Mouse (Mus musculus): Measurements from ENCODE around the gene Ipo13. TPM values are rescaled to one million over a fixed set of nuclear protein-coding genes. Genes with fewer than 3 reads are reported as not detected.

Ipo13 gene
- polyA plus RNA-seq, 1 experiment from 2014 or later = 40.3 TPM

DNA sequence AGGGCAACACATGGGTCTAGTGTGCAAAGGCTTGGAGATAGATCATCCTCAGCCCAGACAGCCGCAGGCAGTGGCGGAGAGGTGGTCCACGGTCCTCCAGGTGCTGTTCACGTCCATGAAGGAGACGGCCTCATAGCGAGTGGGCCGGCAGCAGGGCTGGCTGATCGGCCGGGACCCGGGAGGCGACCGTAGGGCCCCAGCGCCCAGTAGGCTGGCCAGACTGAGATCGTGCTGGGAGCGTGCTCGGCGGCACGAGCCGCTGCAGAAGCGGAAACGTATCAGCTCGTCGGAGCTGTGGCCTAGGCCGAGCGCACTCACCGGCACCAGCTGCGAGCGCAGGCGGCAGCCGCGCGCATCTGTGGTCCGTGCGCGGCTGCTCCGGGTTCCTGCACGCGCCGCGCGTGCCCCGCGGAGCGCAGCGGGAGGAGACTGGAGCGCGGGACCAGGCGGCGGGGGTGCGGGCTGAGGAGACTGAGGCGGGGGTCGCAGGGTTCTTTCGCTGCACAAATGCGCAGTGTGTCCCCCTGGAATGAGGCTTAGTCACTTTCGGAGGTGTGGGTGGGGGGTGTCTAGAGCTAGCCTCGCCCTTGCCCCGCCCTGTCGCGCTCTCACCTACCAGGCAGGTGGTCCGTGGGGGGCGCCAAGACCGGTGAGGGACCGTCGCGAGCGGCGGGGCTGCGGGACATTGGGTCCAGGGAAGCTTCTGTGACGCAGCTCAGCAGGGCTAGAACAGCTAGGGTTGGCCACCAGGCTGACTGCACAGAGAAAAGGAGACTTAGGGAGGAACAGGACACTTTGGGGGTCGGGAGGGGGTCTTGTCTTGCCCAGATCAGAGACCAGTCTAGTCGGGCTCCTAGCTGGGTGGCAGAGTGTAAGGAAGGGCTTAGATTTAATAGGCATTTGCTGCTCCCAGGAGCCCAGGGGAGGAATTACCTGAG is 12.0 kb upstream of the Ipo13 start:
- Histone ChIP-seq H3K9me3 (no peaks in the 10 kb centered on the region), H3K36me3 (peaks cover 12% of the 10 kb centered on the region; the same call in 1 of the 2 replicates), H3K27me3 (peaks cover 49% of the 10 kb centered on the region), H3K4me1 (replicated peaks) (peaks cover 40% of the 10 kb centered on the region), H3K4me2 (peak overlapping the region; percentile 97), H3K4me3 (replicated peaks) (peak overlapping the region; percentile 49), H3K27ac (no peak overlapping the region), H3K9ac (replicated peaks) (peak overlapping the region; percentile 63)
- WGBS = 1% methylated on average over 71 of the region's 71 CpGs
- no peak for ATAC-seq (ENCODE audit: insufficient number of reproducible peaks, insufficient read depth, low FRiP score, low TSS enrichment, low read depth)

- peaks cover 51% of the 10 kb centered on the region for H3K27me3 ChIP-seq
- no peak overlapping the region for H3K4me2 ChIP-seq
- ATAC-seq (ENCODE audit: insufficient number of reproducible peaks, insufficient read depth, low FRiP score, low TSS enrichment, low read depth) = no peak
- WGBS = 56% methylated on average over 6 of the region's 6 CpGs
- H3K27ac ChIP-seq = no peak overlapping the region
- no peak overlapping the region for H3K4me3 ChIP-seq (replicated peaks)
- H3K4me1 ChIP-seq (replicated peaks) = peaks cover 36% of the 10 kb centered on the region
- H3K9ac ChIP-seq (replicated peaks) = no peak overlapping the region
- H3K9me3 ChIP-seq = no peaks in the 10 kb centered on the region
- peaks cover 9% of the 10 kb centered on the region; the same call in 1 of the 2 replicates for H3K36me3 ChIP-seq
Observed at GRCm38 (mm10) chr4:117924916-117925315, 10.1 kb upstream of the Ipo13 start.

- Histone ChIP-seq H3K27ac (no peak overlapping the region), H3K27me3 (peaks cover 51% of the 10 kb centered on the region), H3K9ac (replicated peaks) (no peak overlapping the region), H3K9me3 (no peaks in the 10 kb centered on the region), H3K4me3 (replicated peaks) (no peak overlapping the region), H3K4me1 (replicated peaks) (peaks cover 23% of the 10 kb centered on the region), H3K4me2 (no peak overlapping the region), H3K36me3 (peaks cover 9% of the 10 kb centered on the region; the same call in 1 of the 2 replicates)
- ATAC-seq (ENCODE audit: insufficient number of reproducible peaks, insufficient read depth, low FRiP score, low TSS enrichment, low read depth) = no peak
- WGBS = 61% methylated on average over 2 of the region's 2 CpGs
Observed at GRCm38 (mm10) chr4:117923450-117923849, 8.7 kb upstream of the Ipo13 start.

DNA sequence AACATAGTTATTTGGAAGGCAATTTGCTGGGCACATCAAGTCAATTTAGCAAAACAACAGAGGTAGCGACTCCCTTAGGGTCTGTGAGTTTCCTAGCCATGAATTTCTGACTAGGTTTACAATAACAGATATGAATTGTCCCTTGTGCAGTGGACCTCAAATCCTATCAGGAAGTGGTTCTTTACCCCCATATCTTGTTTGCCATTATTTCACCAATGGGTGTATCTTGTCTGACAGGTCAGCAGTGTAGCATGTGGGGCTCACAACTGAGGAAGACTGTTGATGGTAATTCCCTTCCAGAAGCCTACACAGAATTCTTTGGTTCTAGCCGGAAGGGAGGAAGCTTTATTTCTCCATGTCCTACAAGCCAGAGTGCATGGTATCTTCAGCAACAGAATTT is 6.6 kb upstream of the Ipo13 start:
- 80% methylated on average over 2 of the region's 2 CpGs for WGBS
- Histone ChIP-seq H3K4me2 (no peak overlapping the region), H3K4me3 (replicated peaks) (no peak overlapping the region)

DNA sequence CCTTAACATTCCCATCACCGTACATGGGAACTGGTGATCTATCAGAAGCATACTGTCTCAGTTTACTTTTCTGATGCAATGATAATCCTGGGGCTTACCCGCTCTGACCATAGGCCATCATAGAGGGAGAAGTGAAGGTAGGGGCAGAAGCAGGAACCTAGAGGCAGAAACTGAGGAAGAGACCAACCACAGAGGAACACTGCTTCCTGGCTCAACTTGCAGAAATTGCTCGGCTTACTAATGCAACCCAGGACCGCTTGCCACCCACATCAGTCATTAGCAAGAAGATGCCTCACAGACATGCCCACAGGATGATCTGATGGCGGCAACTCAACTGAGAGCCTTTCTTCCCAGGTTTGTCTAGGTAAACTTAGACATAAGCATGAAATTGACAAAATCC is 4.0 kb upstream of the Ipo13 start:
- ATAC-seq (ENCODE audit: insufficient number of reproducible peaks, insufficient read depth, low FRiP score, low TSS enrichment, low read depth) = no peak
- H3K27ac ChIP-seq = no peak overlapping the region
- peaks cover 15% of the 10 kb centered on the region for H3K4me1 ChIP-seq (replicated peaks)
- peaks cover 5% of the 10 kb centered on the region for H3K27me3 ChIP-seq
- H3K36me3 ChIP-seq = no peaks in the 10 kb centered on the region
- WGBS = 86% methylated on average over 5 of the region's 5 CpGs
- no peak overlapping the region for H3K4me3 ChIP-seq (replicated peaks)
- no peak overlapping the region for H3K9ac ChIP-seq (replicated peaks)
- H3K9me3 ChIP-seq = no peaks in the 10 kb centered on the region
- no peak overlapping the region for H3K4me2 ChIP-seq

More for the DNA sequence above, 6.6 kb upstream of the Ipo13 start:
- Histone ChIP-seq H3K27me3 (peaks cover 31% of the 10 kb centered on the region), H3K9ac (replicated peaks) (no peak overlapping the region), H3K36me3 (peaks cover 9% of the 10 kb centered on the region; the same call in 1 of the 2 replicates), H3K9me3 (no peaks in the 10 kb centered on the region), H3K27ac (no peak overlapping the region), H3K4me1 (replicated peaks) (peaks cover 3% of the 10 kb centered on the region; the same call in 1 of the 2 replicates)
- ATAC-seq (ENCODE audit: insufficient number of reproducible peaks, insufficient read depth, low FRiP score, low TSS enrichment, low read depth) = no peak

DNA sequence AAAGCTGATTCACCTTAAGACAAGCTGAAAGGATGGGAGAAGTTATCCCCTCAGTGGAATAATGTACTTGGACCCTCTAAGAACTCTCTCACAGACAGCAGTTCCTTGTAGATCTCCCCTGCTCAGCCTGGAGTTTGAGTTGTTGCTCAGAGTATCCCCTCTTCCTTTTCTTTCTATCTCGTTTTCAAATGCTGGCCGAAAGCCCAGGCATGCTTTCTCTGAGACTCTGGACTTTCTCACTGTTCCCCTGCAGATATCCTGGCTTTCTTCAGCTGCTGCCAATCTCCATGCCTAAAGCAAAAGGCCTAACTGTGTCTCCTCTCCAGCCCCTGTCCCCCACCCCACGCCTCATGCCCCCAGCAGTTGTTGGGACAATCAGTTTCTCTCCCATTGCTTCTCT is 3.5 kb upstream of the Ipo13 start:
- 77% methylated on average over 3 of the region's 3 CpGs for WGBS
- no peak for ATAC-seq (ENCODE audit: insufficient number of reproducible peaks, insufficient read depth, low FRiP score, low TSS enrichment, low read depth)

GRCm38 (mm10) chr4:117917847-117918246 is 3.0 kb upstream of the Ipo13 start:
- H3K9ac ChIP-seq (replicated peaks) = no peak overlapping the region
- H3K27ac ChIP-seq = no peak overlapping the region
- H3K4me2 ChIP-seq = no peak overlapping the region
- 89% methylated on average over 4 of the region's 4 CpGs for WGBS
- H3K4me1 ChIP-seq (replicated peaks) = peaks cover 24% of the 10 kb centered on the region
- no peaks in the 10 kb centered on the region for H3K9me3 ChIP-seq
- H3K36me3 ChIP-seq = no peaks in the 10 kb centered on the region
- H3K4me3 ChIP-seq (replicated peaks) = no peak overlapping the region
- no peak for ATAC-seq (ENCODE audit: insufficient number of reproducible peaks, insufficient read depth, low FRiP score, low TSS enrichment, low read depth)
- peaks cover 5% of the 10 kb centered on the region for H3K27me3 ChIP-seq

More for the DNA sequence above, 3.5 kb upstream of the Ipo13 start:
- Histone ChIP-seq H3K9ac (replicated peaks) (no peak overlapping the region), H3K4me3 (replicated peaks) (no peak overlapping the region), H3K4me2 (no peak overlapping the region), H3K27ac (no peak overlapping the region), H3K36me3 (no peaks in the 10 kb centered on the region), H3K4me1 (replicated peaks) (peaks cover 20% of the 10 kb centered on the region), H3K9me3 (no peaks in the 10 kb centered on the region), H3K27me3 (peaks cover 5% of the 10 kb centered on the region)

- no peak for ATAC-seq (ENCODE audit: insufficient number of reproducible peaks, insufficient read depth, low FRiP score, low TSS enrichment, low read depth)
- no peak overlapping the region for H3K9ac ChIP-seq (replicated peaks)
- no peak overlapping the region for H3K27ac ChIP-seq
- peaks cover 2% of the 10 kb centered on the region for H3K36me3 ChIP-seq
- peaks cover 5% of the 10 kb centered on the region for H3K27me3 ChIP-seq
- WGBS = 82% methylated on average over 4 of the region's 4 CpGs
- peaks cover 29% of the 10 kb centered on the region for H3K4me1 ChIP-seq (replicated peaks)
- H3K9me3 ChIP-seq = no peaks in the 10 kb centered on the region
- H3K4me3 ChIP-seq (replicated peaks) = no peak overlapping the region
- H3K4me2 ChIP-seq = no peak overlapping the region
Observed at GRCm38 (mm10) chr4:117917402-117917801, 2.6 kb upstream of the Ipo13 start.

GRCm38 (mm10) chr4:117916386-117916785 is 1.6 kb upstream of the Ipo13 start:
- WGBS = 80% methylated on average over 5 of the region's 5 CpGs
- H3K36me3 ChIP-seq = peaks cover 12% of the 10 kb centered on the region
- H3K27ac ChIP-seq = no peak overlapping the region
- peaks cover 30% of the 10 kb centered on the region for H3K4me1 ChIP-seq (replicated peaks)
- no peaks in the 10 kb centered on the region for H3K27me3 ChIP-seq
- H3K4me3 ChIP-seq (replicated peaks) = peak overlapping the region; percentile 74; the same call in 1 of the 2 replicates
- no peak for ATAC-seq (ENCODE audit: insufficient number of reproducible peaks, insufficient read depth, low FRiP score, low TSS enrichment, low read depth)
- no peak overlapping the region for H3K9ac ChIP-seq (replicated peaks)
- peak overlapping the region; percentile 100; the same call in 1 of the 2 replicates for H3K4me2 ChIP-seq
- H3K9me3 ChIP-seq = no peaks in the 10 kb centered on the region

DNA sequence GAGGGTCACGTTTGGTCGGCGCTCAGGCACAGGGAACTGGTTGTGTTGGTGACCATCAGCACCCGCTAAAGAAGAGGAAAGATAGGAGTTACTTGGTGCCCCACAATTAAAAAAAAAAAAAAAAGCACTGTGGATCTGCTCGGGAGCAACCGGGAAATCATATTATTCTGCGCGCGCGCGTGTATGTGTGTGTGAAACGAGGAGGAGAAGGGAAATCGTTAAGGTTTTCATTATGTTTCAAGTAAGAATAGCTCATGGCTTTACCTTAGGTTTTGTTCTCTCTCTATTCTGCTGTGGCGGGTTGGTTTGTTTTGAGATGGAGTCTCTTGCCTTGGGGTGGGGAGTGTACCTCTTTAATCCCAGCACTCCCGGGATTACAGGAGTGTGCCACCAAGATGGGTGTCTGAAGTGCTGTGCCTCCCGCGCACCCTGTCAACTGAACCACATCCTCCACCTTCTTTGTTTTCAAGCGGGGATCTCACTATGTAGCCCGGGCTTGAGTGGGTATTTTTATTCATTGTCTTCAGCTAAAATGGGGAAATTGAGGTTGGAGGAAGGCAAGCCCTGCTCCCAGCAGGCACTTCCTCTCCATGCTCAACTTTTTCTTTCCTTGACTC is 798 bp upstream of the Ipo13 start:
- H3K9me3 ChIP-seq = no peaks in the 10 kb centered on the region
- peak overlapping the region; percentile 74 for H3K4me3 ChIP-seq (replicated peaks)
- no peaks in the 10 kb centered on the region for H3K27me3 ChIP-seq
- 4% methylated on average over 19 of the region's 19 CpGs for WGBS
- H3K9ac ChIP-seq (replicated peaks) = peak overlapping the region; percentile 80
- H3K4me1 ChIP-seq (replicated peaks) = peaks cover 30% of the 10 kb centered on the region
- peak overlapping the region; percentile 100 for H3K4me2 ChIP-seq
- no peak for ATAC-seq (ENCODE audit: insufficient number of reproducible peaks, insufficient read depth, low FRiP score, low TSS enrichment, low read depth)
- H3K27ac ChIP-seq = 0 out of 2 replicates have a peak overlapping the region, but pooled peaks have one; percentile 17
- H3K36me3 ChIP-seq = peaks cover 20% of the 10 kb centered on the region

DNA sequence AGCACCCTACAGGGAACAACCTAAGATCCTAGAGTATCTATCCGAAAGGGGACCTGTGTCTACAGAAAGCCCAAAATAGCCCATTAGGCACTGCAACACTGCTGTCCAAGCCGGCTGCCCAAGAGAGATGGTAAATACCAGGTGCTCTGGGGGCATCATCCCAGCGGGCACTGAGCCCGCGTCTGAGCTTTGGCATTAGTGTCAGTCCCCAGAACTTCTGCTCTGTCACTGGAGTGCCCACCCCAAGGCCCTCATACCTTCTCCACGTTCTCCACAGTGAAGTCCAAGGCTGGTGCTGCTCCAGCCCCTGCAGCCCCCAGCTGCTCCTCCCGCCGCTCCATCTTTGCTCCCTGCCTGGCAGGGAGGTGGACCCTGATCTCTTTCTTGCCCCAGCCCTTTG is 768 bp downstream of the Ipo13 start:
- Histone ChIP-seq H3K9me3 (no peaks in the 10 kb centered on the region), H3K36me3 (peaks cover 31% of the 10 kb centered on the region), H3K9ac (replicated peaks) (peak overlapping the region; percentile 80), H3K4me3 (replicated peaks) (peak overlapping the region; percentile 74), H3K4me1 (replicated peaks) (peaks cover 31% of the 10 kb centered on the region), H3K27ac (no peak overlapping the region), H3K27me3 (no peaks in the 10 kb centered on the region), H3K4me2 (peak overlapping the region; percentile 100)
- ATAC-seq (ENCODE audit: insufficient number of reproducible peaks, insufficient read depth, low FRiP score, low TSS enrichment, low read depth) = no peak
- 19% methylated on average over 8 of the region's 8 CpGs for WGBS
